Mouse (Mus musculus) embryonic facial prominence, embryonic 14.5 days (tissue): ENCODE measurements at regions not wholly inside any gene's neighbourhood (a gene's known extent, or its start where the extent isn't known, plus 50 kb on each side); places are given as distances from the start of the nearest gene placed in this dataset.

Source experiments
- ATAC-seq: fragments of 200-750 bp; cut with Nextera tagmentation; 2 replicates; pipeline ENCODE4 v1.8.0; 2017; ENCODE audit warnings: low read depth, moderate number of reproducible peaks, moderate TSS enrichment
- DNase-seq: peaks from one replicate; pipeline ENCODE4 v3.0.0-alpha.2; 2015; ENCODE audit warnings: low spot score
- H3K27ac ChIP-seq: fragments of 300-500 bp; sonication (generic); replicated peaks from 2 replicates; pipeline ENCODE4 v1.5.1; 2014; ENCODE audit warnings: low read depth, mild to moderate bottlenecking, low read length, moderate library complexity
- H3K27me3 ChIP-seq: fragments of 300-500 bp; sonication (generic); replicated peaks from 2 replicates; pipeline ENCODE4 v1.6.1; 2014; ENCODE audit warnings: low read length; ENCODE audit not compliant: control insufficient read depth, insufficient read depth
- H3K36me3 ChIP-seq: fragments of 300-500 bp; sonication (generic); 2 replicates; pipeline ENCODE4 v1.6.1; 2014; ENCODE audit warnings: low read length, mixed read lengths; ENCODE audit not compliant: control insufficient read depth, insufficient read depth
- H3K4me1 ChIP-seq: fragments of 300-500 bp; sonication (generic); 2 replicates; pipeline ENCODE4 v1.6.1; 2014; ENCODE audit warnings: antibody characterized with exemption, low read length; ENCODE audit not compliant: control insufficient read depth, insufficient read depth
- H3K4me2 ChIP-seq: fragments of 300-500 bp; sonication (generic); 2 replicates; pipeline ENCODE4 v1.6.1; 2014; ENCODE audit warnings: low read depth, mild to moderate bottlenecking, low read length, moderate library complexity, mixed read lengths
- H3K4me3 ChIP-seq: fragments of 300-500 bp; sonication (generic); 2 replicates; pipeline ENCODE4 v1.5.1; 2014; ENCODE audit warnings: low read depth, mild to moderate bottlenecking, low read length
- H3K9ac ChIP-seq: fragments of 300-500 bp; sonication (generic); 2 replicates; pipeline ENCODE4 v1.6.1; 2014; ENCODE audit warnings: low read depth, mild to moderate bottlenecking, low read length, moderate library complexity, mixed read lengths
- H3K9me3 ChIP-seq: fragments of 300-500 bp; sonication (generic); 2 replicates; pipeline ENCODE4 v1.6.1; 2016; ENCODE audit warnings: low read length; ENCODE audit not compliant: control insufficient read depth
- WGBS: fragments of 180-500 bp; shearing (Covaris S2); extraction: QIAGEN DNeasy Blood & Tissue Kit; methylation state at CpG from one replicate; pipeline ENCODE4 v1.1.7; 2014; 5-methylcytosine and 5-hydroxymethylcytosine counted together

GRCm38 (mm10) chr6:60217840-60218239 is 611.8 kb downstream of the Snca start:
- no peak overlapping the region for H3K27ac ChIP-seq
- H3K36me3 ChIP-seq, result no peaks in the 10 kb centered on the region
- no peaks in the 10 kb centered on the region for H3K4me1 ChIP-seq
- no peak overlapping the region for H3K4me2 ChIP-seq
- H3K9ac ChIP-seq, result no peak overlapping the region
- DNase-seq (no peak), ATAC-seq (no peak)
- no peak overlapping the region for H3K4me3 ChIP-seq
- no peaks in the 10 kb centered on the region for H3K9me3 ChIP-seq
- no peaks in the 10 kb centered on the region for H3K27me3 ChIP-seq

- H3K36me3 ChIP-seq, result no peaks in the 10 kb centered on the region
- no peaks in the 10 kb centered on the region for H3K27me3 ChIP-seq
- no peak overlapping the region for H3K9ac ChIP-seq
- 76% methylated on average over 10 of the region's 10 CpGs for WGBS
- no peak overlapping the region for H3K27ac ChIP-seq
- H3K4me2 ChIP-seq, result no peak overlapping the region
- H3K9me3 ChIP-seq, result no peaks in the 10 kb centered on the region
- no peaks in the 10 kb centered on the region for H3K4me1 ChIP-seq
- H3K4me3 ChIP-seq, result no peak overlapping the region
- DNase-seq, result peak; percentile 17
- ATAC-seq, result no peak
Observed at GRCm38 (mm10) chr6:60201548-60201947, 628.1 kb downstream of the Snca start.
